Mouse (Mus musculus) fat pad, adult 2 months (tissue): Measurements from ENCODE around the gene Foxa3.
"Not testable (repeated sequence)": the region's sequence is repeated elsewhere in the genome, so short reads cannot be mapped to it uniquely, and the experiment has no call there.

Experiments used
- DNase-seq: peaks from one replicate; pipeline ENCODE4 v3.0.0-alpha.2; 2011; ENCODE audit warnings: low read depth, low spot score; ENCODE audit errors: extremely low read depth

Foxa3 gene

GRCm38 (mm10) chr7:19023357-19023814, at the start of gene Foxa3:
Gene Foxa3 (minus strand): TSS chr7:19023538.
- DNase-seq, result no peak

GRCm38 (mm10) chr7:19071024-19071423, 47.7 kb upstream of the Foxa3 start:
- not testable (repeated sequence) for DNase-seq

GRCm38 (mm10) chr7:19069500-19069899, 46.2 kb upstream of the Foxa3 start:
- no peak for DNase-seq

- no peak for DNase-seq
Observed at GRCm38 (mm10) chr7:19068707-19069106, 45.4 kb upstream of the Foxa3 start.

- DNase-seq, result no peak
Observed at GRCm38 (mm10) chr7:19067935-19068334, 44.6 kb upstream of the Foxa3 start.

GRCm38 (mm10) chr7:19067063-19067462, 43.7 kb upstream of the Foxa3 start:
- no peak for DNase-seq

GRCm38 (mm10) chr7:19065896-19066295, 42.6 kb upstream of the Foxa3 start:
- DNase-seq, result no peak

- no peak for DNase-seq
Observed at GRCm38 (mm10) chr7:19057405-19057804, 34.1 kb upstream of the Foxa3 start.

- DNase-seq, result no peak
Observed at GRCm38 (mm10) chr7:19055108-19055507, 31.8 kb upstream of the Foxa3 start.

- no peak for DNase-seq
Observed at GRCm38 (mm10) chr7:19054777-19055076, 31.4 kb upstream of the Foxa3 start.

- DNase-seq, result no peak
Observed at GRCm38 (mm10) chr7:19054047-19054776, 30.9 kb upstream of the Foxa3 start, which contains the start of gene Rsph6a. Gene Rsph6a (plus strand): TSS chr7:19054690.

GRCm38 (mm10) chr7:19053136-19053532, 29.8 kb upstream of the Foxa3 start:
- DNase-seq, result no peak

GRCm38 (mm10) chr7:19052345-19053135, 29.2 kb upstream of the Foxa3 start:
- DNase-seq, result no peak

GRCm38 (mm10) chr7:19051161-19051560, 27.8 kb upstream of the Foxa3 start:
- DNase-seq, result no peak

- DNase-seq, result no peak
Observed at GRCm38 (mm10) chr7:19050172-19050571, 26.8 kb upstream of the Foxa3 start.

GRCm38 (mm10) chr7:19049252-19049651, 25.9 kb upstream of the Foxa3 start:
- DNase-seq, result no peak

- no peak for DNase-seq
Observed at GRCm38 (mm10) chr7:19048006-19048527, 24.7 kb upstream of the Foxa3 start.

- peak; percentile 31 for DNase-seq
Observed at GRCm38 (mm10) chr7:19046286-19047069, 23.1 kb upstream of the Foxa3 start.

- no peak for DNase-seq
Observed at GRCm38 (mm10) chr7:19044616-19045015, 21.3 kb upstream of the Foxa3 start.

GRCm38 (mm10) chr7:19031641-19032040, 8.3 kb upstream of the Foxa3 start:
- no peak for DNase-seq

- no peak for DNase-seq
Observed at GRCm38 (mm10) chr7:19029084-19029653, 5.8 kb upstream of the Foxa3 start.
